Mouse (Mus musculus) ES-Bruce4 (cell line): ENCODE measurements around the gene Slc7a11. TPM values are rescaled to one million over a fixed set of nuclear protein-coding genes. Genes with fewer than 3 reads are reported as not detected.

Experiments
- H3K27ac ChIP-seq: 2 replicates; pipeline ENCODE4 v1.5.1; 2012; ENCODE audit warnings: low read length, inconsistent platforms; ENCODE audit not compliant: insufficient read depth
- H3K27me3 ChIP-seq: 2 replicates; pipeline ENCODE4 v1.6.1; 2012; ENCODE audit warnings: mild to moderate bottlenecking, low read length, inconsistent platforms; ENCODE audit not compliant: control insufficient read depth, poor library complexity, insufficient read depth, severe bottlenecking
- H3K36me3 ChIP-seq: 2 replicates; pipeline ENCODE4 v1.6.1; 2012; ENCODE audit warnings: inconsistent platforms, mild to moderate bottlenecking, low read length, moderate library complexity; ENCODE audit not compliant: control insufficient read depth, poor library complexity, insufficient read depth, severe bottlenecking
- H3K4me1 ChIP-seq: one replicate; pipeline ENCODE4 v1.8.1; 2011; ENCODE audit warnings: low read length; ENCODE audit not compliant: control insufficient read depth, insufficient read depth
- H3K4me3 ChIP-seq: 2 replicates; pipeline ENCODE4 v1.5.1; 2011; ENCODE audit warnings: low read depth, mild to moderate bottlenecking, low read length
- H3K9ac ChIP-seq: 2 replicates; pipeline ENCODE4 v1.6.1; 2012; ENCODE audit warnings: low read depth, mild to moderate bottlenecking, inconsistent platforms; ENCODE audit not compliant: poor library complexity, severe bottlenecking
- H3K9me3 ChIP-seq: replicated peaks from 2 replicates; pipeline ENCODE4 v1.6.1; 2012; ENCODE audit warnings: mild to moderate bottlenecking, low read length, inconsistent platforms; ENCODE audit not compliant: control insufficient read depth, poor library complexity, insufficient read depth, severe bottlenecking
- CTCF ChIP-seq: IDR thresholded peaks from one replicate; pipeline ENCODE4 v1.8.1; 2011; ENCODE audit warnings: low read depth, low read length
- EP300 ChIP-seq: IDR thresholded peaks from 2 replicates; pipeline ENCODE4 v1.6.1; 2011; ENCODE audit warnings: low read depth, low read length; ENCODE audit not compliant: insufficient read depth
- POLR2A ChIP-seq: IDR thresholded peaks from one replicate; pipeline ENCODE4 v1.8.1; 2011; ENCODE audit warnings: low read length; ENCODE audit not compliant: insufficient read depth
- polyA plus RNA-seq: library from polyadenylated mRNA; stranded (reverse); fragments of >200 nt; gene quantifications from 2 replicates; pipeline ENCODE4 v1.2.4, GENCODE M21; 2011; ENCODE audit warnings: low read depth; ENCODE audit not compliant: missing spikeins, insufficient read depth, insufficient read length

The Slc7a11 gene
- polyA plus RNA-seq, 1 experiment: 0.31 TPM

DNA sequence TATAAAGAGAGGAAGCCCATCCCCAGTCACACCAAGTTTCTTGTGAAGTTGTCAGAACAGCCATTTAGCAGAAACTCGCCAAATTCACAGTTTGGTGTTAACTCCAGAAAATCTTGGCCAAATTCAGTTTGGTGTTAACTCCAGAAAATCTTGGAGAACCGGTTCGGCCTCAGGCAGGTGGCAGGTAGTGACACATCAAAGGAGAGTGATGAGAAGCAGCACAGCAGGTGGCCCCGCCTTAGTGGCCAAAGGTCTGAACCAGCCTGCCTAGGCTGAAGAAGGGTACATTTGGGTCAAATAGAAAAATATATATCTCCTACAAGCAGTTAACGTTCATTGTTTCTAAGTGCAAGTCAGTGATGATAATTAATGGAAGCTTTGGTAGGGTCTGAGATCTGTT lies 417.4 kb downstream of the Slc7a11 start:
- no peaks in the 10 kb centered on the region for H3K27me3 ChIP-seq
- H3K9me3 ChIP-seq: peaks cover 2% of the 10 kb centered on the region; the same call in 1 of the 2 replicates
- TF ChIP-seq POLR2A (no peak), CTCF (no peak), EP300 (no peak)
- no peak overlapping the region for H3K9ac ChIP-seq
- no peak overlapping the region for H3K4me3 ChIP-seq
- no peak overlapping the region for H3K27ac ChIP-seq
- H3K4me1 ChIP-seq: no peaks in the 10 kb centered on the region
- no peaks in the 10 kb centered on the region for H3K36me3 ChIP-seq

DNA sequence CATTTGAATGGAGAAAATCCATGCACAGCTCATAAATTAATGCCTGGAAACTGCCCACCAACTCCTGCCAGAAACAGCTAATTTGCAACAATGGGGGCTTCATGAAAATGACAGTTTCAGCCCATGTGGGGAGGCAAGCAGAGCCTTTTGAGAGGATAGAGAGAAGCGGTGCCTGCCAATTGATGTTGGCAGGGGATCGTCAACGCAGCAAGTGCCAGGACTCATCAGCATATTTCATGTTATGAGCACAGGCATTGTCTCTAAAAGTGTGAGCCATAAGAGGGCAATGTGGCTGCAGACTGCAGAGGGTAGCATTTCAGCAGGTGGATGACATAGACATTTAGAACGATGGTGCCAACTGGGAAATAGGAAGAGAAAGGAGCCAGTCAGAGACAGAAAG lies 429.0 kb downstream of the Slc7a11 start:
- Histone ChIP-seq H3K9me3 (no peaks in the 10 kb centered on the region), H3K36me3 (no peaks in the 10 kb centered on the region), H3K4me3 (no peak overlapping the region), H3K4me1 (no peaks in the 10 kb centered on the region), H3K27ac (no peak overlapping the region), H3K27me3 (no peaks in the 10 kb centered on the region; the same call in 1 of the 2 replicates), H3K9ac (no peak overlapping the region)
- TF ChIP-seq CTCF: no peak
- TF ChIP-seq EP300: no peak
- no peak for TF ChIP-seq POLR2A

- Histone ChIP-seq H3K27ac (no peak overlapping the region), H3K27me3 (no peaks in the 10 kb centered on the region; the same call in 1 of the 2 replicates), H3K36me3 (no peaks in the 10 kb centered on the region), H3K4me3 (no peak overlapping the region), H3K4me1 (no peaks in the 10 kb centered on the region), H3K9ac (no peak overlapping the region), H3K9me3 (no peaks in the 10 kb centered on the region)
- TF ChIP-seq POLR2A: no peak
- TF ChIP-seq EP300: no peak
- no peak for TF ChIP-seq CTCF
Measured at GRCm38 (mm10) chr3:50012012-50012411, 431.4 kb downstream of the Slc7a11 start.

DNA sequence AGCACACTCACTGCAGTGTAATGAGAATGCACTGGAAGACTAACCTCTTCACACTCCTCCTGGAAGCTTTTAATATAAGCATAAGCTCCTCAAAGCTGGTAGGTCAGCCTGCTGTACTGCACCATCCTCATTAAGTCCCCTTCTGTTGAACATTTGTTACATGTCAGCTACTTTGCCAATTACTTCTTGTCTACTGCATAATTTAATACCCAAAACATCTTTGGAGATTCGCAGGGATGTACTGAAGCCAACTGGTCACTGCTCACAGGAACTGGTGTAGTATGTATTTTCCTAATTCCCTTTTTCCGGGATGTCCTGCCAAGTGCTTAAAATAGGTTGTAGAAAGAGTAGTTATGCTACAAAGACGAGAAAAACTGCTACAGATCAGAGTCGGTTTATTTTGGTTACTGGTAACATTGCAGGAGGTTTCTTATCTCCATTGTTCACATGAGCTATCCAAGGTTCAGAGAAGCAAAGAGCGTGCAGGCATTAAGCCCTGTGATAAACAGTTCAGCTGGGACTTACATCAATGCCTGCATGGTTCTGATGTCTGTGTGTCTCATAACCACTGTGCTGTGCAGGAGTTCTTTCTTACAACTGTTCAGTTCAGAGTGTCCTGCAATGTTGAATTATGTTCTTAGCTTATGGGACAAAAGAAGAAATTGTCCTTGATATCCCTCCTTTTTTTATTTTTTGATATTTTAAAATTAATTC lies 439.3 kb downstream of the Slc7a11 start:
- H3K9me3 ChIP-seq: no peaks in the 10 kb centered on the region; the same call in 1 of the 2 replicates
- H3K27ac ChIP-seq: no peak overlapping the region
- TF ChIP-seq CTCF (no peak), POLR2A (no peak), EP300 (no peak)
- no peaks in the 10 kb centered on the region for H3K4me1 ChIP-seq
- H3K36me3 ChIP-seq: no peaks in the 10 kb centered on the region
- no peaks in the 10 kb centered on the region for H3K27me3 ChIP-seq
- no peak overlapping the region for H3K9ac ChIP-seq
- no peak overlapping the region for H3K4me3 ChIP-seq

DNA sequence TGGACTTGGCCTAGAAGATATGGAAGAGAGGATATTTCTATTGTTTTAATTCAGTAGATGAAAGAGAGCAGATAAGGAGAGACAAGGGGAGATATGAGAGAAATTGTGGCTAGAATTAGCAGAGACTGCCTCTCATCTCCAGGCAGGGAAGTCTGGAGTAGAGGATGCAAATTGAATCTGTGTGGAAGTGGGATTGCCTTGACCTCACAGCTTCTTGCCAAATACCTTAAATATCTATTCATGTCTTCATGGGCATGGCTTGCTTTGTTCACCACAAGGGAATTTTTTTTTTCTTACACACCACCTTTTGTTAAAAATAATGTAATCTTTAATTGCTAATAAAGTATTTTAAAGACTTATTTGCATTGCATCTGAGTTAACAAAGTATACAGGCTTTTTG lies 441.3 kb downstream of the Slc7a11 start:
- Histone ChIP-seq H3K9me3 (no peaks in the 10 kb centered on the region; the same call in 1 of the 2 replicates), H3K27ac (no peak overlapping the region), H3K36me3 (no peaks in the 10 kb centered on the region), H3K27me3 (no peaks in the 10 kb centered on the region), H3K4me1 (no peaks in the 10 kb centered on the region), H3K4me3 (no peak overlapping the region), H3K9ac (no peak overlapping the region)
- no peak for TF ChIP-seq POLR2A
- TF ChIP-seq EP300: no peak
- TF ChIP-seq CTCF: no peak

- Histone ChIP-seq H3K4me3 (no peak overlapping the region), H3K9me3 (no peaks in the 10 kb centered on the region; the same call in 1 of the 2 replicates), H3K27me3 (no peaks in the 10 kb centered on the region), H3K9ac (no peak overlapping the region), H3K4me1 (no peaks in the 10 kb centered on the region), H3K36me3 (no peaks in the 10 kb centered on the region), H3K27ac (no peak overlapping the region)
- TF ChIP-seq POLR2A: no peak
- TF ChIP-seq CTCF: no peak
- no peak for TF ChIP-seq EP300
Measured at GRCm38 (mm10) chr3:50001635-50002034, 441.8 kb downstream of the Slc7a11 start.
